Mouse (Mus musculus) lung, adult 2 months (tissue): ENCODE measurements around the gene Sfxn5.

Experiments
- CTCF ChIP-seq: fragments of 200-500 bp; IDR thresholded peaks from 2 replicates; pipeline ENCODE4 v1.5.1; 2011; ENCODE audit warnings: mild to moderate bottlenecking, low read length, control low read depth; ENCODE audit not compliant: insufficient read depth
- POLR2A ChIP-seq: fragments of 200-500 bp; IDR thresholded peaks from 2 replicates; pipeline ENCODE4 v1.6.1; 2011; ENCODE audit warnings: low read depth, mild to moderate bottlenecking, control low read depth, low read length, borderline replicate concordance; ENCODE audit errors: extremely low read depth

GRCm38 (mm10) chr6:85382791-85383190, 49.6 kb upstream of the Sfxn5 start:
- TF ChIP-seq POLR2A: no peak
- TF ChIP-seq CTCF: no peak
